Mouse (Mus musculus): Measurements from ENCODE around the gene Hspa12b. TPM values are rescaled to one million over a fixed set of nuclear protein-coding genes. Genes with fewer than 3 reads are reported as not detected.

Hspa12b gene
- polyA plus RNA-seq, 1 experiment from 2014 or later: 5.6 TPM

GRCm38 (mm10) chr2:131132930-131133547, 6.0 kb downstream of the Hspa12b start, which contains the start of gene Gm11037:
Gm11037 (plus strand) TSS chr2:131133497.
- WGBS: 91% methylated on average over 9 of the region's 9 CpGs
- Histone ChIP-seq H3K9ac (ENCODE audit: low read length) (no peak within 1 kb of the TSS), H3K4me1 (replicated peaks; ENCODE audit: control insufficient read depth, insufficient read depth, low read length) (no peaks in the 10 kb centered on the region), H3K27ac (ENCODE audit: low read depth, low read length) (no peak within 1 kb of the TSS), H3K36me3 (ENCODE audit: control insufficient read depth, insufficient read depth, low read length) (no peaks in the 10 kb centered on the region; the same call in 1 of the 2 replicates), H3K4me2 (ENCODE audit: low read depth, low read length, severe bottlenecking) (no peak within 1 kb of the TSS), H3K9me3 (ENCODE audit: control insufficient read depth, low read length) (no peaks in the 10 kb centered on the region), H3K27me3 (ENCODE audit: control insufficient read depth, insufficient read depth, low read length) (no peaks in the 10 kb centered on the region), H3K4me3 (ENCODE audit: low read depth, low read length) (no peak within 1 kb of the TSS)
- ATAC-seq (replicated peaks; ENCODE audit: low FRiP score): no peak
- no peak for DNase-seq (ENCODE audit: low spot score)

- DNase-seq (ENCODE audit: low spot score): no peak
- H3K36me3 ChIP-seq (ENCODE audit: control insufficient read depth, insufficient read depth, low read length): no peaks in the 10 kb centered on the region; the same call in 1 of the 2 replicates
- H3K27me3 ChIP-seq (ENCODE audit: control insufficient read depth, insufficient read depth, low read length): no peaks in the 10 kb centered on the region
- H3K4me1 ChIP-seq (replicated peaks; ENCODE audit: control insufficient read depth, insufficient read depth, low read length): no peaks in the 10 kb centered on the region
- no peak for ATAC-seq (replicated peaks; ENCODE audit: low FRiP score)
- H3K4me3 ChIP-seq (ENCODE audit: low read depth, low read length): no peak overlapping the region
- H3K9ac ChIP-seq (ENCODE audit: low read length): no peak overlapping the region
- no peak overlapping the region for H3K27ac ChIP-seq (ENCODE audit: low read depth, low read length)
- H3K9me3 ChIP-seq (ENCODE audit: control insufficient read depth, low read length): no peaks in the 10 kb centered on the region
- WGBS: 44% methylated on average over 1 of the region's 1 CpGs
- H3K4me2 ChIP-seq (ENCODE audit: low read depth, low read length, severe bottlenecking): no peak overlapping the region
These were observed 7.3 kb downstream of the Hspa12b start for GRCm38 (mm10) chr2:131134381-131134780.

- no peaks in the 10 kb centered on the region for H3K27me3 ChIP-seq (ENCODE audit: control insufficient read depth, insufficient read depth, low read length)
- H3K27ac ChIP-seq (ENCODE audit: low read depth, low read length): no peak overlapping the region
- H3K4me3 ChIP-seq (ENCODE audit: low read depth, low read length): no peak overlapping the region
- no peaks in the 10 kb centered on the region for H3K9me3 ChIP-seq (ENCODE audit: control insufficient read depth, low read length)
- no peak for DNase-seq (ENCODE audit: low spot score)
- no peaks in the 10 kb centered on the region; the same call in 1 of the 2 replicates for H3K36me3 ChIP-seq (ENCODE audit: control insufficient read depth, insufficient read depth, low read length)
- H3K9ac ChIP-seq (ENCODE audit: low read length): no peak overlapping the region
- no peak for ATAC-seq (replicated peaks; ENCODE audit: low FRiP score)
- no peak overlapping the region for H3K4me2 ChIP-seq (ENCODE audit: low read depth, low read length, severe bottlenecking)
- WGBS: 82% methylated on average over 8 of the region's 8 CpGs
- no peaks in the 10 kb centered on the region for H3K4me1 ChIP-seq (replicated peaks; ENCODE audit: control insufficient read depth, insufficient read depth, low read length)
These were observed 7.8 kb downstream of the Hspa12b start for GRCm38 (mm10) chr2:131134826-131135400.

- no peaks in the 10 kb centered on the region; the same call in 1 of the 2 replicates for H3K36me3 ChIP-seq (ENCODE audit: control insufficient read depth, insufficient read depth, low read length)
- H3K4me2 ChIP-seq (ENCODE audit: low read depth, low read length, severe bottlenecking): no peak overlapping the region
- no peak overlapping the region for H3K9ac ChIP-seq (ENCODE audit: low read length)
- H3K27ac ChIP-seq (ENCODE audit: low read depth, low read length): no peak overlapping the region
- DNase-seq (ENCODE audit: low spot score) (no peak), ATAC-seq (replicated peaks; ENCODE audit: low FRiP score) (peak; percentile 58; the same call in 1 of the 2 replicates)
- no peak overlapping the region for H3K4me3 ChIP-seq (ENCODE audit: low read depth, low read length)
- WGBS: 78% methylated on average over 11 of the region's 11 CpGs
- H3K27me3 ChIP-seq (ENCODE audit: control insufficient read depth, insufficient read depth, low read length): no peaks in the 10 kb centered on the region
- no peaks in the 10 kb centered on the region for H3K9me3 ChIP-seq (ENCODE audit: control insufficient read depth, low read length)
- H3K4me1 ChIP-seq (replicated peaks; ENCODE audit: control insufficient read depth, insufficient read depth, low read length): no peaks in the 10 kb centered on the region
These were observed 8.6 kb downstream of the Hspa12b start for GRCm38 (mm10) chr2:131135521-131136139.

GRCm38 (mm10) chr2:131138296-131138695, 11.2 kb downstream of the Hspa12b start:
- Histone ChIP-seq H3K4me2 (ENCODE audit: low read depth, low read length, severe bottlenecking) (no peak overlapping the region), H3K27me3 (ENCODE audit: control insufficient read depth, insufficient read depth, low read length) (no peaks in the 10 kb centered on the region), H3K9me3 (ENCODE audit: control insufficient read depth, low read length) (no peaks in the 10 kb centered on the region), H3K9ac (ENCODE audit: low read length) (no peak overlapping the region), H3K27ac (ENCODE audit: low read depth, low read length) (no peak overlapping the region), H3K36me3 (ENCODE audit: control insufficient read depth, insufficient read depth, low read length) (no peaks in the 10 kb centered on the region; the same call in 1 of the 2 replicates), H3K4me3 (ENCODE audit: low read depth, low read length) (no peak overlapping the region), H3K4me1 (replicated peaks; ENCODE audit: control insufficient read depth, insufficient read depth, low read length) (no peaks in the 10 kb centered on the region)
- 79% methylated on average over 4 of the region's 4 CpGs for WGBS
- no peak for ATAC-seq (replicated peaks; ENCODE audit: low FRiP score)
- DNase-seq (ENCODE audit: low spot score): no peak

GRCm38 (mm10) chr2:131138760-131139159, 11.7 kb downstream of the Hspa12b start:
- Histone ChIP-seq H3K9me3 (ENCODE audit: control insufficient read depth, low read length) (no peaks in the 10 kb centered on the region), H3K27me3 (ENCODE audit: control insufficient read depth, insufficient read depth, low read length) (no peaks in the 10 kb centered on the region), H3K4me2 (ENCODE audit: low read depth, low read length, severe bottlenecking) (no peak overlapping the region), H3K27ac (ENCODE audit: low read depth, low read length) (no peak overlapping the region), H3K9ac (ENCODE audit: low read length) (no peak overlapping the region), H3K36me3 (ENCODE audit: control insufficient read depth, insufficient read depth, low read length) (no peaks in the 10 kb centered on the region; the same call in 1 of the 2 replicates), H3K4me1 (replicated peaks; ENCODE audit: control insufficient read depth, insufficient read depth, low read length) (no peaks in the 10 kb centered on the region), H3K4me3 (ENCODE audit: low read depth, low read length) (no peak overlapping the region)
- WGBS: 91% methylated on average over 7 of the region's 7 CpGs
- DNase-seq (ENCODE audit: low spot score) (no peak), ATAC-seq (replicated peaks; ENCODE audit: low FRiP score) (no peak)

GRCm38 (mm10) chr2:131139287-131139686, 12.2 kb downstream of the Hspa12b start:
- DNase-seq (ENCODE audit: low spot score) (no peak), ATAC-seq (replicated peaks; ENCODE audit: low FRiP score) (no peak)
- Histone ChIP-seq H3K9me3 (ENCODE audit: control insufficient read depth, low read length) (no peaks in the 10 kb centered on the region), H3K27me3 (ENCODE audit: control insufficient read depth, insufficient read depth, low read length) (no peaks in the 10 kb centered on the region), H3K27ac (ENCODE audit: low read depth, low read length) (no peak overlapping the region), H3K4me3 (ENCODE audit: low read depth, low read length) (no peak overlapping the region), H3K4me1 (replicated peaks; ENCODE audit: control insufficient read depth, insufficient read depth, low read length) (no peaks in the 10 kb centered on the region), H3K9ac (ENCODE audit: low read length) (no peak overlapping the region), H3K36me3 (ENCODE audit: control insufficient read depth, insufficient read depth, low read length) (no peaks in the 10 kb centered on the region; the same call in 1 of the 2 replicates), H3K4me2 (ENCODE audit: low read depth, low read length, severe bottlenecking) (no peak overlapping the region)
- WGBS: 86% methylated on average over 5 of the region's 5 CpGs

GRCm38 (mm10) chr2:131139886-131140532, 12.9 kb downstream of the Hspa12b start:
- whole genome bisulfite sequencing: 63% methylated on average over 5 of the region's 5 CpGs
- H3K27me3 ChIP-seq (ENCODE audit: control insufficient read depth, insufficient read depth, low read length): no peaks in the 10 kb centered on the region
- DNase-seq (ENCODE audit: low spot score): no peak
- no peak overlapping the region for H3K4me3 ChIP-seq (ENCODE audit: low read depth, low read length)
- no peak for ATAC-seq (replicated peaks; ENCODE audit: low FRiP score)
- H3K9ac ChIP-seq (ENCODE audit: low read length): no peak overlapping the region
- H3K4me1 ChIP-seq (replicated peaks; ENCODE audit: control insufficient read depth, insufficient read depth, low read length): no peaks in the 10 kb centered on the region
- H3K9me3 ChIP-seq (ENCODE audit: control insufficient read depth, low read length): no peaks in the 10 kb centered on the region
- H3K27ac ChIP-seq (ENCODE audit: low read depth, low read length): no peak overlapping the region
- H3K4me2 ChIP-seq (ENCODE audit: low read depth, low read length, severe bottlenecking): no peak overlapping the region
- no peaks in the 10 kb centered on the region; the same call in 1 of the 2 replicates for H3K36me3 ChIP-seq (ENCODE audit: control insufficient read depth, insufficient read depth, low read length)
